Mouse (Mus musculus) stomach, postnatal 0 days (tissue): ENCODE measurements around the gene Skor1.

ENCODE experiments used
- CTCF ChIP-seq: IDR thresholded peaks from 2 replicates; pipeline ENCODE4 v1.5.1; 2016; ENCODE audit warnings: antibody characterized with exemption, low read depth, mild to moderate bottlenecking, moderate library complexity
- EP300 ChIP-seq: optimal IDR thresholded peaks from 2 replicates; pipeline ENCODE3; 2016; ENCODE audit warnings: antibody characterized with exemption

GRCm38 (mm10) chr9:63097204-63097603, 51.6 kb downstream of the Skor1 start:
- TF ChIP-seq CTCF (no peak), EP300 (no peak)
